Mouse (Mus musculus): Measurements from ENCODE around the gene Kcnh7.
A peak's percentile ranks its signal among the peaks of the same experiment; 100 is the strongest.

The Kcnh7 gene

DNA sequence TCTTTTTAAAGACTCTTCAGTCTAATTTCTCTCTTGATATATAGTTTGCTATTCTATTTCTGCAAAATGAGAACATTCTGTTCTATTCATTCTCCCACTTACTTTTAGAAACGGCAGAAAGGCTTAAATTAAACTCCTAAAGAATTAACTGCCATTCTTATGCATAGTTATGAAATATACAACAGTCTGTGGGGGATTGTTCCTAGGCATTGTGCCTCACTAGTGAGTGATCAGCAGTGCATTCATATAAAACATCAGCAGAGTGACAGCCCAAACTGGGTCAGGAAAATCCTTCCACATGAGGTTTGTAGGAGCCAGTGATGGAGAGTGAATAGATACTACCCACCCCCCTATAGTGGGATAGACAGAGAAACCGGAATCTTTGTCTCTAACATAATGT, 200.2 kb downstream of the Kcnh7 start:
- peak; percentile 93 for ATAC-seq (ENCODE audit: low TSS enrichment)

DNA sequence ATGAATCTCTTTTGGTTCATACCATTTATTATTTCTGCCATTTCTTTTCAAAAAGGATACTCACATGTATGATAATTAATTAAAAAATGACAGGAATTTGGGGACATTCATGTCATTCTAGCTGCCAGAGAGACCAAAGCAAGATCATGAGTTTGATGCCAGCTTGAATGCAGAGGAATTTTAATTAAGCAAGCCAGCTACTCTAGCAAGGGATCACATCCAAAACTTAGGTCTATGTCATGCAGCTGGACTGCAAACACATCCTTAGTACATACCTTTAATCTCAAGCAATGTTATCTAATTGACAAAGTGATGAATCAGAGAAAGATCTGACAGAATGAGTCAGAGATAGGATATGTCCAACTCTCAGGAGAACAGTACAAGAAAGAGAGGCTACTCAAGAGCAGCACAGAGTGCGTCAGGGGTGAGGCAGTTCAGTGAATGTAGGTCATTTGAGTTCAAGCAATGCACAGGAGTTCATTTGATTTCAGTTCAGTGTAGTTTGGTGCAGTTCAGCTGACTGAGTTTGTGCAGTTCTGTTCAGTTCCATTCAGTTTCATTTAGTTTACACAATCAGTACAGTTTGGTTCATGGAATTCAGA, 248.7 kb downstream of the Kcnh7 start:
- ATAC-seq (ENCODE audit: low TSS enrichment), result no peak

DNA sequence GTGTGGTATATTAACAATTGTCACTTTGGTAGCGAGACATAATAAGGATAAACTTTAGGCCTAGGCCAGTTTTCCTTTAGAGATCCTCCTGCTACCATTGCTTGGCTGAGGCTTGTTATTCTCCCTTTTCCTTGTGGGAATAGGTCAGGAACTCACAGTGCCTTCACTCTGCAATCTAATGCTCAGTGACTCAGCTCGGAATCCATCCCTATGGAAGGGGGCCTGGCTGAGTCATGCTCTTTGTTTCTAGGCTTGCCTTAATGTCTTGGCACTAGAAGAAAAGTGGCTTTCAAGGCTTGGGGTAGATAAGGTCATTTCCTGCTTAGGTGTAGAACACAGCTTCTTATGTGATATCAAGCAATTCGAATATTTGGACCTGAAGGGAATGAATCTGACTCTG, 255.6 kb downstream of the Kcnh7 start:
- no peak for ATAC-seq (ENCODE audit: low TSS enrichment)

DNA sequence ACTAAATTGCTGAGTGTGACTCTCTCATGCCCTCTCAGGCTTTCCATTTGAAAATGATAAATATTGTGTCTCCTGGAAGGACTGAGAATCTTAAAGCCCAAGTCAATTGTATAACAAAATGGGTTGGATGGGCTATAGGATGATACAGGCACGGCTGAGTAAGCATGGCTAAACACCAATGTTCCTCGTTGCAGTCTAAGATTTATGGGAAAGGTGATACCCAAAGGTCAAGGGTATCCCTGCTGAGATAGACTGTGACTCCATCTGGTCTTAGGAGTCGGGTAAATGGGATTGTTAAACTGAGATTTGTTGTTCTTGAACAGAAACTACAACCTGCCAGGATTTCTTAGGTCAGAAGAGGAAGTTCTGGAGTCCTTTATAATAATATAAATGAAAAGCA, 256.0 kb downstream of the Kcnh7 start:
- ATAC-seq (ENCODE audit: low TSS enrichment), result no peak

DNA sequence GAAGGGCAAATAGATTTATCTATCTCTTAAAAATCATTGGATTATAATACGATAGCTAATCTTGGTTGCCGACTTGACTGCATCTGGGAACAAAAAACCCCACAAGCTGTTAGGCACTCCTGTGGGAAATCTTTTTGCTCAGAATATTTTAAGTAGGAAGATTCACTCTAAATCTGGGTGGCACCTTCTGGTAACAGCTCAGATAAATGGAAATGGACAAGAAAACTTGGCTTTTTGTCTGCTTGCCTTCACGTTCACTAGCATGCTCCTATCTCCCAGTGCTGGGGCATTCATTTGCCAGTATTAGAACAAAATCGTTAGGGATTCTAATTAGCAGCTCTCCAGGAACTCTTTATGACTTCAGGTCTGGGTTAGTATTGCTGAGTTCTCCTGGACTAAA, 260.3 kb downstream of the Kcnh7 start:
- peak; percentile 69 for ATAC-seq (ENCODE audit: low TSS enrichment)

DNA sequence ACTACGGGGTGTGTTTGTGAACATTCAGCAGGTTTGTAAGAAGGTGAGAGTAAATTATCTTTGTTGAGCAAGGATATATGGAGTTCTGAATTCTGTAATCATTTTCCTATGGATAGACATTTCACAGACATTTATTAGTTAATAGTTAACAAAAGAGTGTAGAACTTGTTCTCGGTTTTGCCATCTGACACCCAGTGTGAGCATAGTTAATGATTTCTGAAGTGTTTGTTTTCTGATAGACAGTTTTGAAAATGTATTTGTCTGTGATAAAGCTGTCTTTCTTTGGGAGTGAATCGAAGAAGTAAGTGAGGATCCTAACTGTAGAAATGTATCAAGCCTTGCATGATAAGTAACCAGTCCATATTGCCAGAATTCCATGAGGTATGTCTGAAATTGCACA, 276.4 kb downstream of the Kcnh7 start:
- no peak for ATAC-seq (ENCODE audit: low TSS enrichment)

DNA sequence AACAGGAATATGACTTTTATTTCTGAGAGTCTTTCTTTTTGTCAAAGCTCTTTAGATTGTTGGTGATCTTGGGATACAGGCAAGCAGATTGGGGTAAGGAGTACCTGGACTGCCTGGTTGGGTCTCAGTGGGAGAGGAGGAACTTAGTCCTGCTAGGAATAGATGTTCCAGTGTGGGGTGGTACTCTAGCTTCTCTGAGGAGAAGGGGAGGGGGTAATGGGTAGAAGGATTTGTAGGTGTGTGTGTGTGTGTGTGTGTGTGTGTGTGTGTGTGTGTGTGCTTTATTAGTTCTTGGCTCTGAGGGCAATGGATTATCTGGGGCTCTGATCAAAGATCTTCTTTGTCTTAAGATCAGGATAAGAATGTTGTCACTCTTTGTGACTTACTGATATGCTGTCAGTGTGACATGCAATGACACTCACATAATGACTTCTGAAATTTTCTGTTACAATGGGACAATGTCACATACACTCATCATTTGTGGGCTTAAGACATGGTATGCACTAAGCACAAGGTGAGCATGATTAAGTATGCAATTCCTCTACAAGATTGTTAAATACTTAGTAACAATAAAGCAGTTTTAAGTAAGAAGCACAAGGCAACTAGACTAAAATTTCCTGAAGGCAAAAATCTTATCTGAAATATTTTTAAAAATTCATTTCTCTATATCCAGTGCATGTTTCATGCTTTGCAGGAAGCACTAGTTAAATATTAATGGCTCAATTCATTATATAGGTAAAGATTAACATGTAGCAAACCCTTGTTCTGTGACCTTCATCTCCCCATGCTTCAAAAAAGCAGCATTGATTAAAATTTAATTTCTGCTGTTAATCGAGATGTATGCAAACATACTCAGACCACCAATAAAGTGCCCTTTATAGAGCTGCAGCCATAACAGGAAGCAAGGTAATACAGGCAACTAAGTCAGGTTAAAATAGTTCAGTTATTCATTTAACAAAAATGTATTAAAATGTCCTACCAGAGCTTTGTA, 281.4 kb downstream of the Kcnh7 start:
- no peak for ATAC-seq (ENCODE audit: low TSS enrichment)

DNA sequence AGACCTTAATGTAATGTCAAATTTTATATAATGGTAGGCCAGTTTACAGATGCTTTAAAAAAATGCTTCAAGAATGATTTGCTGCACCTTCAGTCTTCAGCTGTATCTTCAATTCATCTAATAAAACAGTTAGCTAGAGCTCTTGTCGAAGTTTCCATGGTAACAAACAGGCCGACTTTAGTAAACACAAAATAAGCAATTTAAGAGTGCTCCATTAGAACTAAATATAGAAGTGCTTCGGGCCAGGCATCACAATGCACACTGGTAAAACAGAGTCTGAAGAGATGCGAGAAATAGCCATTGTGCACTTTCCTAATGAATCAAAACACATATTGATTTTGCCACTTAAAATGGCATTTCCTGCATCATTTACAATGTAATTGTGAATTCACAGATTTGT, 305.3 kb downstream of the Kcnh7 start:
- ATAC-seq (ENCODE audit: low TSS enrichment), result no peak

DNA sequence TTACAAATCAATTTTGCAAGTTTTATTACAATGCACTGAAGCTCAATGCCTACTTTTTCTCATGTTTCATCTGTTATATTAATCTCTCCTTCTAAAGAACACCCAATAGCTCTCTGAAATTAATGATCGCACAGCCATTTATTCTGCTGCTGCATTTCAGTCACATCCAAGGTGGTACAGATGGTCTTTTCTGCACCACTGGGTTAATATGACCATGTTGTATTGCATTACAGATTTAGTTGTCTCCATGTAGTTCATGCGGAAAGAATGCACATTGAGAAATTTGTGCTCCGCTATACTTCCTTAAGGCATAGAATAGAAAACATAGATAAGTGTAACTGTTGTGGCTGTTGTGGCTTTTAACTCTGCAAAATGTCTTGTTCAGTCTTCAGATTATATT, 328.7 kb downstream of the Kcnh7 start:
- ATAC-seq (ENCODE audit: low TSS enrichment), result no peak

DNA sequence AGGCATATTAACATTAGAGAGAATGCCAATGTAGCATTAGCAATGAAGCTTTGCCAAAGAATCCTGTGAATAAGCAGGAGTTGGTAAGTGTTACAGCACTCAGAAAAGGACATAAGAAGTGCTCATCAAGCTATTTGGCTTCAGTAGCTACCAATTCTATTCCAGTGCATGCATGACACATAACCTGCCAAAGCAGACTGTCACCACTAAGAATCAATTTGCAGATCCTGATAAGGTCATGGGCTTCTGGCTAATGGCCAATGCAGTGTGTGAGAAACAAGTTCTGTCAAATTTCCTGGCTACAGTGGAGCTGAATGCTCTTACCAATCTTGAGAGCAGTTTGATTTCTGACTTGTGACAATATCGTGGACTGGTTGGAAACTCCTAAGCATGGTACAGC, 341.5 kb downstream of the Kcnh7 start:
- no peak for ATAC-seq (ENCODE audit: low TSS enrichment)

DNA sequence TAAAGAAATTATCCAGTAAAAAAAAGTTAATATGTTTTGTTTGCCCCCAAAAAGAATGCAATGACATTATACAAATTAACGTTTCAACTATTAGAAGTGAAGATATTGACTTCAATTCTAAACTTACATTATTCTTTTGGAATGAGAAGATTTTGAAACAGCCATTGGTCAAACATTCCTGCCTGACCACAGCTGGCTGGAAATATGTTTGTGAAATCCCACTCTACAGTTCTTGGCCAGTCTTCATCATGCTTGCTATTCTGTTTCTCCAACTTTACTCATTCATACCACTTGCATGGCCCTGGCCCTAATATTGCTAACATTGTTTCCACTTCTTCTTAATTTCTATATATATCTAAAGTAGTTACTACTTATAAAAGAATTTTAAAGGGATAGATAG, 349.8 kb downstream of the Kcnh7 start:
- ATAC-seq (ENCODE audit: low TSS enrichment), result no peak

DNA sequence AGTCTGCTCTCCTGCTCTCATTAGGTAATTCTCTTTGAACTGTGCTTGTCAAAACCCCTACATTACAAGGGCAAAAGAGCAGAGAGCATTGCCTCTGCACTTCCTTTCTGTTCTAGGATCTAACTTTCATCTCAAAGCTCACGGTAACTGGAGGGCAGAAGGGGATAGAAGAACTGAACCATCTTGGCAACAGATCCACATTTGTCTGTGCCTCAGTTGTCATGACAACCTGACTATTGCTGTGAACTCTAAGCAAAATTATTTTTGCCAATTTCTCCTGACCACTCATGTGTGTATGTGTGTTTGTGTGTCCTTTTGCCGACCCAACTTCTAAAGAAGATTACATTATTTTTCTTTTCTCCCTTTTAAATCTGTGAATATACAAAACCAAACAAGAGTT, 364.9 kb downstream of the Kcnh7 start:
- ATAC-seq (ENCODE audit: low TSS enrichment), result no peak

DNA sequence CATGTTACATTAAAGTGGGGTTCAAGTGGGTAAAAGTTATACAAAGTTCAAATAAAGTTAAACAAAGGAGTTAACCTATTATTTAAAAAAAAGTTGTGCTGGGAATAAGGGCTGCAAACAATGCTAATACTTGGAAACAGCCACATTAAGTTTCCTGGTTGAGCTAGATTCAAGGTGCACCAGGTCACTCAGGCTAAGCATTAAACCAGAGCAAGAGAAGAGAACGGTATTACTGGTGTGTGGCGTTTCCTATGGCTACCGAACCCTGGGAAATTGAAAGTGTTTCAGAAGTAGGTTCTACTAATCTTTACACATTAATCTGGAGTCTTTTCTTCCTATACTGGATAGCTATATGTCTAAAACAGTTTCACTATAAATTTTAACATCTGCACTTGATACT, 368.1 kb downstream of the Kcnh7 start:
- no peak for ATAC-seq (ENCODE audit: low TSS enrichment)

DNA sequence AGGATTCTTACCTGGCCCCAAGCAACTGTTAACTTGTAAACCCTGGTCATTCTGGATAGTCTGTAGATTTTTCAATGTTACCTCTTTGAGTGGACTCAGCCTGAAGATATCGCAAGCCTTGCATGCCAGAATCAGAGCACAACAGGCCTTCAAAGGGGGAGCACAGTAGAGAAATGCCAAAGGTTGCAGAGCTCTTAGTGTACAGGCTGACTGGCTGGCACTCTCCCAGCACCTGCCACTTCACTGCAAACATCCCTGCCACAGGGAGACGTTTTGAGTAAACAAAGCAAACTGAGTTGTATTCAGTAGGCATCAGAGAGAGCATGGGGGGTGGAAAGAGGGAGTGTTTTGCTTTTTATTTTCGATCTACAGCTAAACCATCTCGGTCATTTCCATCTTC, 375.3 kb downstream of the Kcnh7 start:
- ATAC-seq (ENCODE audit: low TSS enrichment), result no peak

DNA sequence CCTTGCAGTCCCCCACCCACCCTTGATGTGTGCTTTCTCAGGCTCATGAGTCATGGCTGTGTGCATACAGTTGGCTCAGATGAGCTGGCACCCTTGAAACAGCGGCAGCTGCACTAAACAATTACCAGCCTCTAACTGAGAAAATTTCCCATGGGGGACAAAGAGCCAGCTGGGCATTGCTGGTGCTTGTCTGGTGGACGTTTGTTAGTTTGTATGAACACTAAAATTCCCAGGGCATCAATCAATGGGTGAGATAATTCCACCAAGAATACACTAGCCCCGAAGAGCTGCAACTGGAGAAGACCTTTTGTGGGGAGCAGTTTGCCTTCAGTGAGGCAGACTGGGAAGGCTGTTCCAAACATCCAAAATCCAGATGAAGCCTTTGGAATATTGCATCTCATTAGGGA, 376.6 kb downstream of the Kcnh7 start:
- ATAC-seq (ENCODE audit: low TSS enrichment), result peak; percentile 89

DNA sequence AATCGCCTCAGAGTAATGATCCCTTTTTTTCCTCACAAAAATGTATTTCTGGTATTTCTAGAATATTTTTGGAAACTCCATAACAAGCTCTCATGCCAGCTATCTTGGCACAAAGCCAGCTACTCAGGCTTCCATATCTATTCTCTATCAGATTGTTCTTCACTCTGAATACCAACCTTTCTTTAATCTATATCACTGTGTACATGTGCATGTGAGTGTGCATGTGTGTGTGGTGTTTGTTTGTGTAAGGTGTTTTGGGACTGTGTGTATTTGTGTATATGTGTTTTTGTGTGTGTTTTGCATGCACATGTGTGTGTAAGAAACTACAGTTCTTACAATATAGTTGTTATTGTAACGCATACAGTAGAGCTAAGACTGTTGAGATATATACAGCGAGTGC, 377.2 kb downstream of the Kcnh7 start:
- no peak for ATAC-seq (ENCODE audit: low TSS enrichment)

DNA sequence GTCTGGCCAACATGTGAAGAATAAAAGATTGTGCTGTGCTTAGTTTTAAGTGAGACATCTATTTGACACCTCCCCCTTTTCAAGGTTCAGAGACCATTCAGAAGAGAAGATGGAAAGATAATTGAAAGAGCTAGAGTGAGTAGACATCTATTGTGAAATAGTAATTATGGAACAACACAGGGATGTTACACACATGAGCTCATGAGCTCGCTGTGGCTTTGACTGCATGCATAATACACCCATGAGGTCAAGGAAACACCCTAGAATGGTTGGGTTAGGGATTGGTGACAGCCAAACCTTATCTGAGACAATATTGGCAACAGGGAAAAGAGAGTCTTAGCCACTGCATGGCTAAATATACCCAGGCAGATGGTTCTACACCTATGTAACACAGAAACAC, 380.1 kb downstream of the Kcnh7 start:
- ATAC-seq (ENCODE audit: low TSS enrichment), result 0 out of 2 replicates have a peak, but pooled peaks have one; percentile 21

DNA sequence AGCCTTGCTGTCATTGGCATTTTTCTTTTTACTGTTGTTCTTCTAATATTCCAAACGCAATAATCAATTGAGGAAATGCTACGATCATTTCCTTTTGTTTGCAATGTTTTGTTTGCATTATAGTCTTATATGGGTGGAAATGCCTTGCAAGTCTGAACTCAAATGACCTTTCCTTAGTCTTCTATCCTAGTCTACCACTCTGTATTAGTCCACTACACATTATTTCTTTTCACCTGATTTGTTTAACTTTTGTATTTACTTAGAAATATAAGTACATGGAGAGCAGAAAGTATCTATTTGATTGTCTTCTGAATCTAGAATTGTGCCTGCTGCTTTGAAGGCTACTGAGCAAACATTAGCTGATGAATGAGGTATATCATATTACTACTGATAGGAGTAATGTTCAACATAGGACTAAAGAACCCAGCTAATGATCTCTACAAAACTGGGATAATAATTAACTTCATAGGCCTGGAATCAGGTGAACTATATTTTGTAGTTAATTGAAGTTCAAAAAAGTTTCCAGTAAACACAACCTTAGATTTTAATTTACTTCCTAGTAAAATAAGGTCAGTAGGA, 399.5 kb downstream of the Kcnh7 start:
- no peak for ATAC-seq (ENCODE audit: low TSS enrichment)

DNA sequence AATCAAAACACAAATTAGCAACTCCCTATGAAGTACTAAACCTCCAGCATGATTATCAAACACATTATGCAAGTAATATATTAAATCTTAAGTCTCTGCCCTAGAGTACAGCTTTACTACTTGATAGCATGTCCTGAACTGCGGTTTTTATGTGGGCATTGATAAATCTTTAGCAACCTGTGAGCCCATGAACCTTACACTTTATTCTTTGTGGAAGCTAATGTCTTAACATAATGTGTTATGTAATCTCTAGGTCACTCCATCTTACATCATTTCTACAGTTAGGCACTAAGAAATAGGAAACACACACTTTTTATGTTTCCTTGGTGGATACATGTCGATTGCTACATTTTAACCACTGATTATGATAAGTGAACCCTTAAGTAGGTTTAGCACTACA, 437.8 kb downstream of the Kcnh7 start:
- no peak for ATAC-seq (ENCODE audit: low TSS enrichment)

DNA sequence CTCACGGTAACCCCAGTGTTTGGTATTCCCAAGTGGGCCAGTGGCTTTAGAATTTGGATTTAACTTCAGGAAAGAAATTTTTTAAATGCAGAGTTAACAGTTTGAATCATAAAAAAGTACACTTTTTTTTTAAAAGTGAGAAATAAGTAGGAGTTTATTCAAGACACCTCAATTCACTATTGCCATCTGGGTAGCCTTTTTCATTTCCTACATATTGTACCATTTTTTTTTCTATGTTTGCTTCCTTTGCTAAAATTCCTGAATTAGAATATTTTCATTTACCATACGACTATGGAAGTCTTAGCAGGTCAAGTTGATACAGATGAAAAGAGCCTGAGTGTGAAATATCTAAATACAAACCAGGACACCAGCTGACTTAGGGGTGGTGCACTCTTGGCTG, 441.0 kb downstream of the Kcnh7 start:
- ATAC-seq (ENCODE audit: low TSS enrichment), result peak; percentile 58

DNA sequence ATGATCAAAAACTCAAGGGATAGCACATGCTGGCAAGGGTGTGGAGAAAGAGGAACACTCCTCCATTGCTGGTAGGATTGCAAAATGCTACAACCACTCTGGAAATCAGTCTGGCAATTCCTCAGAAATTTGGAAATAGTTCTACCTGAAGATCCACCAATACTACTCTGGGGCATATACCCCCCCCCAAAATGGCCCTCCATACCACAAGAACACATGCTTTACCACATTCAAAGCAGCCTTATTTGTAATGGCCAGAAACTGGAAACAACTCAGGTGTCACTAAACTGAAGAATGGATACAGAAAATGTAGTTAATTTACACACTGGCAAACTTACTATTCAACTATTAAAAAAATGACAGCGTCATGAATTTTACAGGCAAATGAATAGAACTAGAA, 453.4 kb downstream of the Kcnh7 start:
- ATAC-seq (ENCODE audit: low TSS enrichment), result no peak

DNA sequence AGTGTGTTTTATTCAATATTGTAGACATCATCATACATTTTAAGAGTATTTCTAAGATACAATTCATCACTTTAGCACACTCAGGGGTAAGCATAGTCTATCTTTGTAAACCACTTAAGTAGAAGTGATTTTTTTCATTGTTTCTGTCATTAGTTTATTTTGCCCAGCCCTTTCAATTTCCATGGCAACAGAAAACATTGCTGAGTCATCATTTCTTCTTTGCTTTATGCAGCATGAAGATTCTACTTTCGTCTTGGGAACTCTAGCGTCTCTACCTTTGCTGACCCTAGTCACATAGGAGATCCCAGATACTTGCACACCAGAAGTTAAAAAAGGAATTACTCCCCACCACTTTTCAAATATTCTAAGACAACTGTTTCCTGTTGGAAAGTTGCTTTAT, 456.4 kb downstream of the Kcnh7 start:
- no peak for ATAC-seq (ENCODE audit: low TSS enrichment)

DNA sequence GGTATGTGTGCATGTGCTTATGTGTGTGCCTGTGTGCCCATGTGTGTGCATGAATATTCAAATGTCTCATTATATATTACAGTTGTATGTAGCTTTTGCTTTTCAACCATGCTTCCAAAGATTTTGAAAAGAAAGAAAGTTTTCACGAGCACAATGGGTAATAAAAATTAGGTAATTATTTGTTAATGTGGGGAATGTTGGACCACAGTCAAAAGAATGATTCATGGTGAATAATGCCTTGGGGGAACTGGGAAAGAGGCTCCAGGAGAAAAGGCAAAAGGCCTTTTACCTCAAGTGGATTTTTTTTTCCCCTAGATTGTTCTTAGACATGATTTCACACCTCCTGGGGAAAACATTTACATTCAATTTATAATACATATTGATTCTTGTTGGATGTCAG, 458.1 kb downstream of the Kcnh7 start:
- no peak for ATAC-seq (ENCODE audit: low TSS enrichment)

Data from frontal cortex, adult (tissue).